Mouse (Mus musculus): ENCODE measurements around the gene Ranbp10. TPM values are rescaled to one million over a fixed set of nuclear protein-coding genes. Genes with fewer than 3 reads are reported as not detected.

The Ranbp10 gene
- polyA plus RNA-seq, 3 experiments from 2014 or later: 5.3 to 8.7 (median 5.9) TPM

GRCm38 (mm10) chr8:105780298-105780697 is 46.9 kb downstream of the Ranbp10 start:
- ATAC-seq: no peak

- ATAC-seq: no peak
These were observed 49.3 kb downstream of the Ranbp10 start for GRCm38 (mm10) chr8:105777833-105778232.

GRCm38 (mm10) chr8:105774498-105774897 is 52.7 kb downstream of the Ranbp10 start:
- ATAC-seq: no peak

GRCm38 (mm10) chr8:105773441-105773861 is 53.7 kb downstream of the Ranbp10 start:
- no peak for ATAC-seq

- ATAC-seq: no peak
These were observed 55.6 kb downstream of the Ranbp10 start for GRCm38 (mm10) chr8:105771398-105772175.

- no peak for ATAC-seq
These were observed 56.5 kb downstream of the Ranbp10 start for GRCm38 (mm10) chr8:105770609-105771008.

GRCm38 (mm10) chr8:105768485-105769257 is 58.5 kb downstream of the Ranbp10 start:
- ATAC-seq: no peak

- peak; percentile 92 for ATAC-seq
These were observed 68.7 kb downstream of the Ranbp10 start, which contains the start of gene Gfod2 for GRCm38 (mm10) chr8:105758277-105759108. Gene Gfod2, minus strand, starts transcription at chr8:105758664.

GRCm38 (mm10) chr8:105757796-105758276 is 69.3 kb downstream of the Ranbp10 start:
- no peak for ATAC-seq

GRCm38 (mm10) chr8:105754688-105755087 is 72.5 kb downstream of the Ranbp10 start:
- no peak for ATAC-seq

GRCm38 (mm10) chr8:105753916-105754315 is 73.2 kb downstream of the Ranbp10 start:
- no peak for ATAC-seq

GRCm38 (mm10) chr8:105750606-105751005 is 76.5 kb downstream of the Ranbp10 start:
- no peak for ATAC-seq

GRCm38 (mm10) chr8:105743301-105743700 is 83.8 kb downstream of the Ranbp10 start:
- ATAC-seq: no peak

GRCm38 (mm10) chr8:105739216-105739615 is 87.9 kb downstream of the Ranbp10 start:
- ATAC-seq: no peak

- ATAC-seq: no peak
These were observed 95.0 kb downstream of the Ranbp10 start for GRCm38 (mm10) chr8:105732186-105732585.

GRCm38 (mm10) chr8:105727397-105728124 is 99.6 kb downstream of the Ranbp10 start:
- ATAC-seq: no peak

GRCm38 (mm10) chr8:105725726-105726125 is 101.4 kb downstream of the Ranbp10 start:
- ATAC-seq: no peak

GRCm38 (mm10) chr8:105722861-105723260 is 104.3 kb downstream of the Ranbp10 start:
- no peak for ATAC-seq

GRCm38 (mm10) chr8:105719637-105720036 is 107.5 kb downstream of the Ranbp10 start:
- ATAC-seq: no peak
